Mouse (Mus musculus) erythroid progenitor cell, adult 5-6 weeks (primary cell): Measurements from ENCODE around the gene Samhd1. TPM values are rescaled to one million over a fixed set of nuclear protein-coding genes. Genes with fewer than 3 reads are reported as not detected.

Source experiments
- ATAC-seq: replicated peaks from 2 replicates; pipeline ENCODE4 v1.8.0; 2016; ENCODE audit warnings: moderate number of reproducible peaks, mild to moderate bottlenecking, moderate TSS enrichment, inconsistent platforms; ENCODE audit not compliant: poor library complexity, low FRiP score, severe bottlenecking
- total RNA-seq, 2 experiments: library from RNA; stranded (forward) in 1 of 2; stranded (reverse) in 1 of 2; fragments of 150-400 nt in 1 of 2; fragments of 186-747, 209-891 nt in 1 of 2; gene quantifications; 2 replicates each; pipeline versions ENCODE4 v1.2.3 to v1.2.4; 2015 to 2017; ENCODE audit warnings: low replicate concordance in 2 of 2

Gene Samhd1
- total RNA-seq, 2 experiments from 2014 or later: 57.0 to 112 TPM

DNA sequence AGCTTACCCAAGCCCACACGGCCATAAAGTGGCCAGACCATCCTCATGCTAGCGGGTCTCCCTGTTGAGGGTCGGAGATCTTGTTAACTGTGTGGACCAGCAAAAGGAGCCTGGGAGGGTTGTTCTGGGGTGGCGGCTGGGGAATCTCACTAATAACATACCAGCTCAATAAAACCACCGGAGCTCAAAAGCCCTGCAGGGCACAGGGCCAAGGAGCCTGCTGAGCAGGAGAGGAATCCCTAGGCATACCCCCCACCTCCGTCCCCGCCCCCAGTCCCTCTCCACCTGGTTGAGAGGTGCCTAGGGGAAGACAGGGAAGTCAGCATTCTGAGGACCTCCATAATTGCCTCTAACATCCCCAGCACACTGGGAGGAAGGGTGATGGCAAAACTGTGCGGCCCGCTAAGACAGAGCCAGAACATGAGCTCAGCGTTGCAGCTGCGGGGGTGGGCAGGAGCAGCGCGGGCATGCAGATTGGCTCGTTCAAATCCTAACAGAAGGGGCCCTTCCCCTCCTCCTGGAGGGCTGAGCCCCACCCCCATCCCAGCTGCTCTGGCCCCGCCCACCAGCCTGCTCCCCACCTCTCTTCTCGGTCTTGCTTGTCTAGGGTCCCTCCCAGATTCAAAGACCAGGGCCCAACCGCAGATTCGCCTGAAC, 76.6 kb downstream of the Samhd1 start:
- ATAC-seq: no peak

DNA sequence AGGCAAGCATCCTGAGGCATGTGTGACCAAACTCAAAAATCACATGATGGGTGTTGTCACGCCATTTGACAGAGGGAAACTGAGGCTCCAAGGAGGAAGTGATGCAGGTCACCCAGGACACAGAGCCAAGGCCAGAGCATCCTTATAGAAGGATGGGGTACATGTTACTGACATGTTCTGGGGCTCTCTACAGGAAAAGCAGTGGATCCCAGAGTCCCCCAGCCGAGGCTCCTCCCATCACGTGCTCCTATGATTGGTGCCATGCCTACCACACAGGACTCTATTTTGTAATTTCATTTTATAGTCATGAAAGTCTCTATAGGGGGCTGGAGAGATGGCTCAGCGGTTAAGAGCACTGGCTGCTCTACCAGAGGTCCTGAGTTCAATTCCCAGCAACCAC, 77.3 kb downstream of the Samhd1 start:
- no peak for ATAC-seq

DNA sequence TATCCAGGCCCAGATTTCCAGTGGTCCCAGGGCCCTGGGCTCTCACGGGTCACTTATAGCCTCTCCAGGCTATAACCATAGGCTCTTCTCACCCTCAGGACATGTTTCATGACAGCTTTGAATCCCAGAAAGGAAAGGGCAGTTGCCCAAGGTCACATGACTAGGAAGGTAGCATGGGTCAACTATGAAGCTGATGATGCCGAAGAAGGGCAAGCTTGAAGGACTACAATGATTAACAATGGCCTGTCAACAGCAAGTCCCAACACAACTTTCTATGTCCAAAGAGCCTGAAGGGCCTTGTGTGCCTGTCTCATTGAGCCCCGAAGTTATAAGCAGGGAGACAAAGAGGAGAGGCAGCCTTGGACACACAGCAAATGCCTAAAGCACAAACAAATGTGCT, 77.9 kb downstream of the Samhd1 start:
- ATAC-seq: no peak

DNA sequence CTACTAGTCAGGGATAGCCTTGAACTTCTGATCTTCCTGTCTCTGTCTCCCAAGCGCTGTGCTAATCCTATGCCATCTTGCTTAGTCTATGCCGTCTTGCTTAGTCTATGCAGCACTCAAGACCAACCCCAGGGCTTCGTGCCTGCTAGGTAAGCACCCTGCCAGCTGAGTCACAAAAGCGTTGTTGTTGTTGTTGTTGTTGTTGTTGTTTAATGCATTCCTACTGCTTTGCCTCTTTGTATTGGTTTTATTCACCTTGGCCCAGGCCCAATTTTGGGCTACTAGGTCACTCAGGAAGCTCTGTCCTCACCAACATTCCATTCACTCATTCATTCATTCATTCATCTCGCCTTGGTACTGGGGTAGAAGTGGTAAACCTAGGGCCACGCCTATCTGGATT, 79.3 kb downstream of the Samhd1 start:
- no peak for ATAC-seq

DNA sequence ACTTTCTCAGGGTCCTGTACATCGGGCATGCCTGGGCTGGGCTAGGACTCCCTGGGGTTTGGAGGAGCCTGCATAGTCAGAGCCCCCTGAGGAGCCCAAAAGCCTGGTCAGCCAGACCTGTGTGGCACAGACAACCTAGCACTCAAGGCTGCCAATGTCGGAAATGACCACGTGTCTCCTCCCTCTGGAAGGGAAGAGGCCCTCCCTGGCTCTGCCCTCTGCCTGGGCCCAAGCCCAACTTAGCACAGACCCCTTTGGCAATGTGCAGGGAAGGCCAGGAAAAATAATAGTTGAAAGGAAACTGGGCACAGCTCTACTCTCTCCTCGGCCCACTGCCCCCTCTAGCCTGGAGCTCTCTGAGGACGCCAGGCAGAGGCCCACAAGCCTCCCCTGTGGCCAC, 80.2 kb downstream of the Samhd1 start:
- ATAC-seq: no peak

DNA sequence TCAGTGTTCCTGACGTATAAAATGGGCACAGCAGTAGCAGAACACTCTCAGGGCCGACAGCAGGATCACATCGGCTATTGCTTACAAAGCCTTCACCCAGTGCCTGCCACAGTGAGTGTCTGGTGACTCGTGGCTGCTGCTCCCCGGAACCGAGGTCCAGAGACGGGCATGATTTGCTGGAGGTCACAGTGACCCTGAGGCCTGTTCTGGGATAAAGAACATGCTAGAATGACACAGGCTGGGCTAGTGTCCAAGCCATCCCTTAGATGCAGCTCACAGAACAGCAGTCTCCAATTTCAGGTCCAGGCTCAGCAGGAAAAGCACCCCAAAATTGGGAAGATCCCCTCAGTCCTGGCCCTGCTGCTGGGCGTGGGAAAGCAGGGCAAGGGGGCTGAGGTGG, 80.8 kb downstream of the Samhd1 start:
- no peak for ATAC-seq

DNA sequence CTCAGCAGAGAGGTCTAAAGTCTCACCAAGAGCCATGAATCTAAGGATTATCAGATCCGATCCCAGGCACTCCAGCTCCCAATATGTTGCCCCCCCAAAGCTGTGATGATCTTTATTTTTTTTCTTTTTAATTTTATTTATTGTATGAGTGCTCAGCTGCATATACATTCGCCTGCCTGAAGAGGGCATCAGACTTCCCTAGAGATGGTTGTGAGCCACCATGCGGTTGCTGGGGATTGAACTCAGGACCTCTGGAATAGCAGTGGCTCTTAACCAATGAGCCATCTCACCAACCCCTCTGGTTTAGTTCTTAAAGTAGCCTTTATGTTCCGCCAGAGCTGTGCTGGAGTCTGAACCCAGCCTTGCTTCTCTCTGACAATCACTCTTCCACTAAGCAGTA, 81.3 kb downstream of the Samhd1 start:
- ATAC-seq: no peak

DNA sequence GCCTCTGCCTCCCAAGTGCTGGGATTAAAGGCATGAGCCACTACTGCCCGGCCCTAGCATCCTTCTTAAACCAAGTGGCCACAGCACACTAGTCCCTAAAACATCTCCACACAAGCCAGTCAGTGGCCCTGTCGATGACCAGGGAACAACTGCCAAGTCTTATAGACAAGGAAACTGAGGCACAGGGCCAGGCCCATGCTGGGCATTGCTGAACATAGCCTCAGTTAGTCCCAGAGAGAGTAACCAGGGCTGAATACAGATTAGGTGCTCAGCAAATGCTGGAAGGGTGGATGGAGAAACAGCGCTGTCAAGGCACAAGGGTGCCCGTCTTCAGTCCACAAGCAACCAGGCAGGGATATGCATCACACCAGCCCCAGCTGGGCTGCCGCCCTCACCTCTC, 81.9 kb downstream of the Samhd1 start:
- no peak for ATAC-seq

DNA sequence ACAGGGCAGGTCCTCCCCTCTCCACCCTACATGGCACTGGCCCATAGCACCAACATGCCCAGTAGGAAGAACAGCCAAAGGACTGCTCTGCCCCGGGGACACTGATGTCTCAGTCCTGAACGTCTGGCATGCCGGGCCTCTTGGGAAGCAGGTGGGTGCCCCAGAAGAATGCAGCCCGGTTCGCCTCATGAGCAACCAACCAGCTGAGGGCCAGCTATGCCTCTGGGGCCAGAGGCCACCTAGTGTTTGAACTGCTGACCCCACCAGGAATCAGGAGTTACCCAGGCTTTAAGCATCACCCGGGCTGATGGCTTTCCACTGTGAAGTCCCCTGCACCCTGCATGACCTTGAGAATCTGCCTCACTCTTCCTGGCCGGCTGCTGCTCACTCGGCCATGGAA, 82.6 kb downstream of the Samhd1 start:
- ATAC-seq: no peak

DNA sequence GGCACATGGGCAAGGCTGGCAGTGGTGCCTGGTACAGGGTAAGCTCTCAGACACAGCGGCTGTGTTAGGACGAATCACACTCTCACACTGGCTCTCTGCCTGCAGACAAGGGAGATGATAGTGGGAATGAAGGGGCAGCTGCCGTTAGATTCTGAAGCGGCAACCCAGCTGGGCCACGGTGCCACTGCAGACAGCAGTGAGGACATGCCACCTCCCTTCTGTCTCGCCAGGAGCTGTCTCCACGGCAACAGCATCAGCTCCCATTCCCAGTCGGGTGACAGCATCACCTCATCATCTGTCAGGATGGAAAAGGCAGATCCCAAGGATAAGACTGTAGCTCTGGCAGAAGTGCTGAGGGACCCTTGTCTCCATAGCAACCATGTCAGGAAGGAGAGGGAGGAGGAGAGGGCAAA, 85.2 kb downstream of the Samhd1 start:
- no peak for ATAC-seq

DNA sequence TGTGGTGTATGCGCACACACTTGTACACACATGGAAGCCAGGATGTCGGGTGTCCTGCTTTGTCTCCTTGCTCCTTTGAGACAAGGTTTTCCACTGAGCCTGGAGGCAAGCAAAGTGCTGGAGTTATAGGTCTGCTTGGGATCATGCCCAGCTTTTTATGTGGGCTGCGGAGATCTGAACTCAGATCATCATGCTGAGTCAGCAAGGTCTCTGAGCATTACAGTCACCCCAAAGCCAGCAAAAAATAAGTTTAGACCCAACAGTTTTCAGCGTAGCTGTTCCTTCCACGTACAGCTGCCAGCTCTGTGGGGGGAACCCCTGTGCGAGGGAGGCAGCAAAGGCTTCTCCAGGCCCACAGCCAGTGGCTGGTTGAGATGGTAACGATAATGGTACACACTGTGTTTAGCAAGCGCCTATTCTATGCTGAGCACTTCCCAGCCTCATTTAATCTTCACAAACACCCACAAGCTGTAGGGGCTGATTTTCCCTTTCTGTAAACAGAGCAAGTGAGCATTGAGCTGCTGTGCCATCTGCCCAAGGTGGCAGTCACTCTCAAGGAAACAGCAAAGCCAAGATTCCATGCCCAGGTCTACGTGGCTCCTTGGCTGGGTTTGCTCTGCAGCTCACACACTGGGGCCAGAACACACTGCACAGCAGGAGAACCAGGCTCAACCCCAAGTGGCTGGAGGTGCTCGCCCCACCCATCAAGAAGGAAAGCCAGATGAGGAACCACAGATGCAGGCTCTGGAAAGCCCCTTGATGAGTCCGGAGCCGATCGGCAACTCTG, 86.5 kb downstream of the Samhd1 start:
- ATAC-seq: no peak

Other genes with a start within 250 kb of the Samhd1 start
- 0.72 TPM in 1 of 2 replicates, not detected in the other for gene Sla2, start 248.1 kb downstream of the Samhd1 start, total RNA-seq (2015; ENCODE audit: low replicate concordance)
- 0.26 and 0.68 TPM in 2 replicates for gene Sla2, start 248.1 kb downstream of the Samhd1 start, total RNA-seq (2017; ENCODE audit: low replicate concordance)
- 16.6 and 21.4 TPM in 2 replicates for gene Ndrg3, start 143.2 kb downstream of the Samhd1 start, total RNA-seq (2015; ENCODE audit: low replicate concordance)
- gene Ndrg3, start 143.2 kb downstream of the Samhd1 start, total RNA-seq (2017; ENCODE audit: low replicate concordance): 11.7 and 14.6 TPM in 2 replicates
- 56.9 and 59.5 TPM in 2 replicates for gene Dsn1, start 128.1 kb downstream of the Samhd1 start, total RNA-seq (2015; ENCODE audit: low replicate concordance)
- 62.4 and 101 TPM in 2 replicates for gene Dsn1, start 128.1 kb downstream of the Samhd1 start, total RNA-seq (2017; ENCODE audit: low replicate concordance)
- 0.36 and 0.42 TPM in 2 replicates for gene Soga1, start 56.0 kb downstream of the Samhd1 start, total RNA-seq (2015; ENCODE audit: low replicate concordance)
- 2.8 and 3.6 TPM in 2 replicates for gene Soga1, start 56.0 kb downstream of the Samhd1 start, total RNA-seq (2017; ENCODE audit: low replicate concordance)
- not detected in 2 replicates for gene Tldc2, start 48.2 kb downstream of the Samhd1 start, total RNA-seq (2015; ENCODE audit: low replicate concordance)
- not detected in 2 replicates for gene Tldc2, start 48.2 kb downstream of the Samhd1 start, total RNA-seq (2017; ENCODE audit: low replicate concordance)
- 129 and 132 TPM in 2 replicates for gene Rbl1, start 69.3 kb upstream of the Samhd1 start, total RNA-seq (2015; ENCODE audit: low replicate concordance)
- gene Rbl1, start 69.3 kb upstream of the Samhd1 start, total RNA-seq (2017; ENCODE audit: low replicate concordance): 160 and 169 TPM in 2 replicates
- 59.5 and 64.5 TPM in 2 replicates for gene Rpn2, start 143.8 kb upstream of the Samhd1 start, total RNA-seq (2015; ENCODE audit: low replicate concordance)
- gene Rpn2, start 143.8 kb upstream of the Samhd1 start, total RNA-seq (2017; ENCODE audit: low replicate concordance): 56.5 and 70.4 TPM in 2 replicates
- gene Mroh8, start 144.3 kb upstream of the Samhd1 start, total RNA-seq (2015; ENCODE audit: low replicate concordance): not detected in 2 replicates
- gene Mroh8, start 144.3 kb upstream of the Samhd1 start, total RNA-seq (2017; ENCODE audit: low replicate concordance): not detected in 2 replicates
- not detected in 2 replicates for gene Ghrh, start 212.2 kb upstream of the Samhd1 start, total RNA-seq (2015; ENCODE audit: low replicate concordance)
- not detected in 2 replicates for gene Ghrh, start 212.2 kb upstream of the Samhd1 start, total RNA-seq (2017; ENCODE audit: low replicate concordance)
- 15.9 and 26.0 TPM in 2 replicates for gene Manbal, start 232.3 kb upstream of the Samhd1 start, total RNA-seq (2015; ENCODE audit: low replicate concordance)
- gene Manbal, start 232.3 kb upstream of the Samhd1 start, total RNA-seq (2017; ENCODE audit: low replicate concordance): 3.3 and 9.4 TPM in 2 replicates